Mouse (Mus musculus) brown adipose tissue, adult 24 weeks (tissue): ENCODE data around the gene Dlg3. TPM values are rescaled to one million over a fixed set of nuclear protein-coding genes. Genes with fewer than 3 reads are reported as not detected.

ENCODE experiments used
- H3K27ac ChIP-seq: fragments of 200-500 bp; replicated peaks from 2 replicates; pipeline ENCODE4 v1.5.1; 2012; ENCODE audit warnings: low read depth, mild to moderate bottlenecking, low read length
- H3K4me1 ChIP-seq: fragments of 200-500 bp; 2 replicates; pipeline ENCODE4 v1.6.1; 2012; ENCODE audit warnings: low read length, mixed read lengths; ENCODE audit not compliant: control insufficient read depth, insufficient read depth, insufficient read length
- H3K4me3 ChIP-seq: fragments of 200-500 bp; 2 replicates; pipeline ENCODE4 v1.5.1; 2012; ENCODE audit warnings: low read depth, mild to moderate bottlenecking, low read length, moderate library complexity; ENCODE audit not compliant: insufficient read depth
- polyA plus RNA-seq: library from polyadenylated mRNA; stranded (reverse); fragments of >200 nt; gene quantifications from 2 replicates; pipeline ENCODE4 v1.2.4, GENCODE M21; 2012; ENCODE audit not compliant: missing spikeins, insufficient read depth, insufficient read length

The Dlg3 gene
- polyA plus RNA-seq, 1 experiment = 8.3 TPM

DNA sequence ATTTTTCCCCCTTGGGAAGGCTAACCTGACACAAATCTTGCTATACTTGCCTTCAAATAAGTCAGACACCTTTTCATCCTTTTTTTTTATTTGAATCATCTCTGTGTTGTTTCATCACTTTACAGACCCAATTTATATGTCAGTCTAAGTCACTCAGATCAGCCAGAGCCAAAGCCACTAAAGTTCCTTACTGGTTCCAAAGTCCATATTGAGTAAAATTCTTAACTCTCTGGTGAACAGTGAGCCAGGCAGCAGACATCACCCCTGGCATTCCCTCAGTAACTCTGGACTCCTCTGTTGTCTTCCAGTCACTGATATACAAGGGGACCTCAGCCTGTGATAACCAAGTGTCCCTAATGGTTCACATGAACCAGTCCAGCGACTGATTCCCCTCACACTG, 58.0 kb downstream of the Dlg3 start:
- H3K27ac ChIP-seq = no peak overlapping the region
- no peaks in the 10 kb centered on the region for H3K4me1 ChIP-seq
- H3K4me3 ChIP-seq = no peak overlapping the region

DNA sequence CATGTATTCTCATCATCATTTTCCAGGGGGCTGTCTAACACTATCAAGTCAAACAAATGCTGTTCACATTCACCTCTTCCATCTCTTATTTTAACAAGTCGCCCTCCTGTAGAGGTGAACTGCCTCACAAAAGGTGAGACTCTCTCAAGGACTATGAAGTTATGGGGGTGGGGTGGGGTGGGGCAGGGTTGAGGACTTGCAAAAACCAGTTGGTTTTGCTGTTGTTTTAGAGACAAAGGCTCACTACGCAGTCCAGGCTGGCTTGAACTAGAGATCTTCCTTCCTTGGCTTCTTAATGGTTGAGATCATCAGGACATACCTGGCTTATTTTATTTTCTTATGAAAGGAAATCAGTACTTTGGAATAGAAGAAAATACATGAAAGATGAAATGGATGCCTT, 65.3 kb downstream of the Dlg3 start:
- H3K4me1 ChIP-seq = no peaks in the 10 kb centered on the region
- no peak overlapping the region for H3K27ac ChIP-seq
- no peak overlapping the region for H3K4me3 ChIP-seq

DNA sequence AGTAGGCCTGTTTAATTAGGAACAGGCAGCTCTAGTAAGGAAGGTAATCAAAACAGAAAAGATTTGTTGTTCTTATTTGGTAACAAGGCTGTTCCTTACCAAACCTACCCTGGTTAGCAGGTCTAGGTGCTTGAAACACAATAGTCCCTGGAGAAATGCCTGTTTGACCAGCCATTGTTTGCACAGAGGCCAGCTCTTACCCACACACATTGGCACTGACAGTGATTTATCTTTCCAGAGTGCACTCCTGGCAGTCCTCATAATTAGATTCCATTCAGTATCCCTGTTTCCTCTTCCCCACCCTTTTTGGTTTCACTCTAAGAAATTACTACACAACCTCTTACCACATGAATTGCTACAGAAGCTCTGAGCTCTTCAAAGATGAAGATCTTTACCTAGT, 71.7 kb downstream of the Dlg3 start:
- Histone ChIP-seq H3K4me1 (no peaks in the 10 kb centered on the region), H3K4me3 (no peak overlapping the region), H3K27ac (no peak overlapping the region)

Other genes with a start within 250 kb of the Dlg3 start
- gene Dgat2l6, start 242.9 kb upstream of the Dlg3 start, polyA plus RNA-seq = not detected in 2 replicates
- gene Awat1, start 195.5 kb upstream of the Dlg3 start, polyA plus RNA-seq = not detected in 2 replicates
- gene P2ry4, start 172.9 kb upstream of the Dlg3 start, polyA plus RNA-seq = not detected in 2 replicates
- gene Arr3, start 162.2 kb upstream of the Dlg3 start, polyA plus RNA-seq = not detected in 2 replicates
- not detected in 2 replicates for gene Kif4, start 142.0 kb upstream of the Dlg3 start, polyA plus RNA-seq
- 62.8 and 63.7 TPM in 2 replicates for gene Pdzd11, start 141.2 kb upstream of the Dlg3 start, polyA plus RNA-seq
- not detected in 2 replicates for gene Gdpd2, start 37.8 kb upstream of the Dlg3 start, polyA plus RNA-seq